Mouse (Mus musculus) mesoderm, embryonic 11.5 days (tissue): ENCODE results near the gene Iqschfp.

Experiments used
- DNase-seq: peaks from one replicate; pipeline ENCODE4 v3.0.0-alpha.2; 2012; ENCODE audit warnings: low read depth, low spot score

Gene Iqschfp

GRCm38 (mm10) chr3:68593073-68593867, 701.2 kb downstream of the Iqschfp start:
- DNase-seq = no peak

- DNase-seq = no peak
Observed at GRCm38 (mm10) chr3:68595316-68595925, 703.4 kb downstream of the Iqschfp start.

GRCm38 (mm10) chr3:68596938-68597337, 704.9 kb downstream of the Iqschfp start:
- DNase-seq = no peak

GRCm38 (mm10) chr3:68602891-68603290, 710.9 kb downstream of the Iqschfp start:
- DNase-seq = no peak

GRCm38 (mm10) chr3:68604467-68604866, 712.4 kb downstream of the Iqschfp start:
- DNase-seq = no peak

GRCm38 (mm10) chr3:68604962-68605361, 712.9 kb downstream of the Iqschfp start:
- DNase-seq = no peak

GRCm38 (mm10) chr3:68605942-68606603, 714.0 kb downstream of the Iqschfp start:
- no peak for DNase-seq

- no peak for DNase-seq
Observed at GRCm38 (mm10) chr3:68606730-68607129, 714.7 kb downstream of the Iqschfp start.

- DNase-seq = no peak
Observed at GRCm38 (mm10) chr3:68607336-68607735, 715.3 kb downstream of the Iqschfp start.

- no peak for DNase-seq
Observed at GRCm38 (mm10) chr3:68608848-68609497, 716.9 kb downstream of the Iqschfp start.

GRCm38 (mm10) chr3:68610011-68610410, 718.0 kb downstream of the Iqschfp start:
- no peak for DNase-seq

- DNase-seq = no peak
Observed at GRCm38 (mm10) chr3:68610598-68611261, 718.7 kb downstream of the Iqschfp start.

- DNase-seq = peak; percentile 37
Observed at GRCm38 (mm10) chr3:68615042-68615810, 723.2 kb downstream of the Iqschfp start.

- no peak for DNase-seq
Observed at GRCm38 (mm10) chr3:68616363-68616762, 724.3 kb downstream of the Iqschfp start.

- no peak for DNase-seq
Observed at GRCm38 (mm10) chr3:68617708-68618107, 725.7 kb downstream of the Iqschfp start.

GRCm38 (mm10) chr3:68619097-68619496, 727.1 kb downstream of the Iqschfp start:
- DNase-seq = no peak

GRCm38 (mm10) chr3:68621971-68622370, 729.9 kb downstream of the Iqschfp start:
- DNase-seq = no peak

- no peak for DNase-seq
Observed at GRCm38 (mm10) chr3:68623036-68623435, 731.0 kb downstream of the Iqschfp start.

- no peak for DNase-seq
Observed at GRCm38 (mm10) chr3:68624471-68624870, 732.4 kb downstream of the Iqschfp start.

- no peak for DNase-seq
Observed at GRCm38 (mm10) chr3:68630261-68630660, 738.2 kb downstream of the Iqschfp start.

- DNase-seq = no peak
Observed at GRCm38 (mm10) chr3:68630821-68631220, 738.8 kb downstream of the Iqschfp start.
